Mouse (Mus musculus) heart, postnatal 0 days (tissue): Measurements from ENCODE around the gene Gdpd3.
A peak's percentile ranks its signal among the peaks of the same experiment; 100 is the strongest.

Experiments used
- CTCF ChIP-seq: IDR thresholded peaks from 2 replicates; pipeline ENCODE4 v1.5.1; 2016; ENCODE audit warnings: antibody characterized with exemption, control low read depth, low read depth
- EP300 ChIP-seq: IDR thresholded peaks from 2 replicates; pipeline ENCODE4 v1.6.1; 2016; ENCODE audit warnings: antibody characterized with exemption, low read depth

GRCm38 (mm10) chr7:126754866-126755265 is 11.3 kb upstream of the Gdpd3 start:
- TF ChIP-seq CTCF (peak; percentile 89), EP300 (no peak)
